ENCODE assay signal across 13 mouse cellular contexts in genomic region chr12:102368066-102368465, GRCm38 (mm10).
DNase-seq lines count a peak whose midpoint lies in the region; ATAC-seq lines count a peak whose summit lies in the region.
"Had no signal": no experiment of that assay in that cellular context is flagged by ENCODE, and none has a peak within 500 bp of the region (broad histone marks: within the 10 kb centered on the region; RNA-seq: fewer than 3 reads in every experiment).

No protein-coding gene starts in this region.

- DNase-seq in layer of hippocampus, adult 9-11 months, result peak; percentile 51
- no peak for DNase-seq in layer of hippocampus, postnatal 25 days (ENCODE audit: extremely low spot score in 1 of 2, low spot score in 1 of 2)
- DNase-seq in thymus, postnatal 25 days, result peak; percentile 65
- DNase-seq in testis, postnatal 10 days (ENCODE audit: low spot score), result no peak

- H3K36me3 ChIP-seq in hindbrain, embryonic 13.5 days, result no peaks in the 10 kb centered on the region
- peaks cover 48% of the 10 kb centered on the region for H3K36me3 ChIP-seq in heart, embryonic 12.5 days
- H3K36me3 ChIP-seq: embryonic facial prominence, embryonic 12.5 days; forebrain, embryonic 15.5 days had no signal

- no peaks in the 10 kb centered on the region for H3K9me3 ChIP-seq in hindbrain, embryonic 13.5 days
- H3K9me3 ChIP-seq in heart, embryonic 12.5 days (replicated peaks), result no peaks in the 10 kb centered on the region
- H3K9me3 ChIP-seq: embryonic facial prominence, embryonic 12.5 days; forebrain, embryonic 15.5 days; lung, embryonic 15.5 days had no signal

- H3K4me1 ChIP-seq in hindbrain, embryonic 13.5 days (replicated peaks), result no peaks in the 10 kb centered on the region
- peaks cover 30% of the 10 kb centered on the region for H3K4me1 ChIP-seq in heart, embryonic 12.5 days (replicated peaks)
- H3K4me1 ChIP-seq: forebrain, embryonic 15.5 days had no signal

- no peak overlapping the region for H3K4me3 ChIP-seq in hindbrain, embryonic 13.5 days
- no peak overlapping the region for H3K4me3 ChIP-seq in heart, embryonic 12.5 days
- H3K4me3 ChIP-seq: embryonic facial prominence, embryonic 12.5 days; forebrain, embryonic 15.5 days; heart, adult 2 months; left cerebral cortex, adult 2 months; lung, embryonic 15.5 days had no signal

- peak; percentile 82 for ATAC-seq in inflammation-experienced regulatory T-cells, adult 6 months
- ATAC-seq in megakaryocyte, adult 5-6 weeks (ENCODE audit: poor library complexity, severe bottlenecking), result peak; percentile 53
- no peak for ATAC-seq in hindbrain, embryonic 13.5 days (ENCODE audit: low FRiP score)
- ATAC-seq in heart, embryonic 12.5 days (ENCODE audit: insufficient number of reproducible peaks, low FRiP score), result no peak
- ATAC-seq: forebrain, embryonic 15.5 days had no signal

- no peaks in the 10 kb centered on the region for H3K27me3 ChIP-seq in hindbrain, embryonic 13.5 days
- H3K27me3 ChIP-seq in heart, embryonic 12.5 days (replicated peaks), result no peaks in the 10 kb centered on the region
- H3K27me3 ChIP-seq: embryonic facial prominence, embryonic 12.5 days; forebrain, embryonic 15.5 days; lung, embryonic 15.5 days had no signal

- 82% methylated on average over 7 of the region's 7 CpGs for WGBS in hindbrain, embryonic 13.5 days
- 65% methylated on average over 7 of the region's 7 CpGs for WGBS in heart, embryonic 12.5 days

- no peak overlapping the region for H3K27ac ChIP-seq in hindbrain, embryonic 13.5 days
- H3K27ac ChIP-seq in heart, embryonic 12.5 days (ENCODE audit: poor library complexity, severe bottlenecking), result no peak overlapping the region
- H3K27ac ChIP-seq: embryonic facial prominence, embryonic 12.5 days; forebrain, embryonic 15.5 days; heart, adult 2 months; left cerebral cortex, adult 2 months; lung, embryonic 15.5 days had no signal

- H3K4me2 ChIP-seq in hindbrain, embryonic 13.5 days, result no peak overlapping the region
- no peak overlapping the region for H3K4me2 ChIP-seq in heart, embryonic 12.5 days
- H3K4me2 ChIP-seq: embryonic facial prominence, embryonic 12.5 days; forebrain, embryonic 15.5 days; lung, embryonic 15.5 days had no signal

- no peak overlapping the region for H3K9ac ChIP-seq in hindbrain, embryonic 13.5 days
- no peak overlapping the region for H3K9ac ChIP-seq in heart, embryonic 12.5 days
- H3K9ac ChIP-seq: embryonic facial prominence, embryonic 12.5 days; forebrain, embryonic 15.5 days; lung, embryonic 15.5 days had no signal

Comparison
In these comparisons a context has a peak if more than half of its experiments do, and no peak if none do; other contexts are left out.
1. DNase-seq: peak in layer of hippocampus, adult 9-11 months (single experiment) and thymus, postnatal 25 days (single experiment); none in layer of hippocampus, postnatal 25 days (0 of 2) and testis, postnatal 10 days (single experiment).
2. ATAC-seq: peak in inflammation-experienced regulatory T-cells, adult 6 months (single experiment) and megakaryocyte, adult 5-6 weeks (single experiment); none in hindbrain, embryonic 13.5 days (single experiment) and heart, embryonic 12.5 days (single experiment).